Mouse (Mus musculus): ENCODE data around the gene Fbh1.

GRCm38 (mm10) chr2:11794668-11795067, 17.3 kb upstream of the Fbh1 start:
- TF ChIP-seq CTCF (IDR thresholded peaks at IDR 0.05; ENCODE audit: control insufficient read depth, insufficient read depth, insufficient replicate concordance, low read depth, low read length) (no peak), POLR2A (IDR thresholded peaks at IDR 0.05; ENCODE audit: control insufficient read depth, low read depth, low read length) (no peak)
